Mouse (Mus musculus) liver, postnatal 0 days (tissue): Measurements from ENCODE around the gene Tbkbp1. TPM values are rescaled to one million over a fixed set of nuclear protein-coding genes. Genes with fewer than 3 reads are reported as not detected.

Experiments used
- ATAC-seq: fragments of 200-750 bp; cut with Nextera tagmentation; 2 replicates; pipeline ENCODE4 v1.8.0; 2017; ENCODE audit warnings: mild to moderate bottlenecking, moderate library complexity
- DNase-seq: peaks from one replicate; pipeline ENCODE4 v3.0.0-alpha.2; 2016
- H3K27ac ChIP-seq: fragments of 300-500 bp; sonication (generic); 2 replicates; pipeline ENCODE4 v1.5.1; 2014; ENCODE audit warnings: antibody characterized with exemption, moderate library complexity, mild to moderate bottlenecking, low read depth
- H3K27me3 ChIP-seq: fragments of 300-500 bp; sonication (generic); 2 replicates; pipeline ENCODE4 v1.6.1; 2014; ENCODE audit warnings: low read length, control low read depth, mixed read lengths; ENCODE audit not compliant: insufficient read depth
- H3K36me3 ChIP-seq: fragments of 300-500 bp; sonication (generic); replicated peaks from 2 replicates; pipeline ENCODE4 v1.6.1; 2014; ENCODE audit warnings: mild to moderate bottlenecking, control low read depth, low read length, moderate library complexity, mixed read lengths; ENCODE audit not compliant: insufficient read depth
- H3K4me1 ChIP-seq: fragments of 300-500 bp; sonication (generic); 2 replicates; pipeline ENCODE4 v1.6.1; 2014; ENCODE audit warnings: antibody characterized with exemption, mild to moderate bottlenecking, control low read depth; ENCODE audit not compliant: insufficient read depth
- H3K4me2 ChIP-seq: fragments of 300-500 bp; sonication (generic); 2 replicates; pipeline ENCODE4 v1.6.1; 2014; ENCODE audit warnings: low read depth, mild to moderate bottlenecking, low read length, moderate library complexity, mixed read lengths
- H3K4me3 ChIP-seq: fragments of 300-500 bp; sonication (generic); 2 replicates; pipeline ENCODE4 v1.5.1; 2014; ENCODE audit warnings: low read depth, low read length
- H3K9ac ChIP-seq: fragments of 300-500 bp; sonication (generic); replicated peaks from 2 replicates; pipeline ENCODE4 v1.6.1; 2014; ENCODE audit warnings: mild to moderate bottlenecking, moderate library complexity
- H3K9me3 ChIP-seq: fragments of 300-500 bp; sonication (generic); 2 replicates; pipeline ENCODE4 v1.6.1; 2016; ENCODE audit warnings: mild to moderate bottlenecking, control low read depth, low read length, mixed read lengths
- CTCF ChIP-seq: sonication (generic); IDR thresholded peaks from 2 replicates; pipeline ENCODE4 v1.5.1; 2016; ENCODE audit warnings: antibody characterized with exemption, low read depth
- EP300 ChIP-seq: IDR thresholded peaks from 2 replicates; pipeline ENCODE4 v1.6.1; 2016; ENCODE audit warnings: antibody characterized with exemption, low read depth, mild to moderate bottlenecking
- WGBS: fragments of 180-500 bp; shearing (Covaris S2); extraction: QIAGEN DNeasy Blood & Tissue Kit; methylation state at CpG from one replicate; pipeline ENCODE4 v1.1.7; 2014; ENCODE audit not compliant: insufficient replicate concordance; 5-methylcytosine and 5-hydroxymethylcytosine counted together
- polyA plus RNA-seq: library from polyadenylated mRNA; unstranded; fragments of >200 nt; fragmentation: Nextera tagmentation; extraction: Ambion mirVana; gene quantifications from 2 replicates; pipeline ENCODE4 v1.2.1, GENCODE M21; 2015

The Tbkbp1 gene
- polyA plus RNA-seq, 1 experiment from 2014 or later: 1.6 TPM

- no peak overlapping the region for H3K4me3 ChIP-seq
- WGBS: 68% methylated on average over 10 of the region's 10 CpGs
- DNase-seq (no peak), ATAC-seq (no peak)
- no peak overlapping the region for H3K9ac ChIP-seq
- no peaks in the 10 kb centered on the region for H3K36me3 ChIP-seq
- H3K27ac ChIP-seq: no peak overlapping the region
- no peaks in the 10 kb centered on the region for H3K9me3 ChIP-seq
- no peak for TF ChIP-seq EP300
- peaks cover 20% of the 10 kb centered on the region for H3K27me3 ChIP-seq
- H3K4me1 ChIP-seq: peaks cover under 1% of the 10 kb centered on the region; the same call in 1 of the 2 replicates
- no peak overlapping the region for H3K4me2 ChIP-seq
Observed at GRCm38 (mm10) chr11:97120221-97120620, 31.1 kb downstream of the Tbkbp1 start.

- Histone ChIP-seq H3K4me2 (peak overlapping the region; percentile 65), H3K27me3 (peaks cover 45% of the 10 kb centered on the region), H3K9me3 (no peaks in the 10 kb centered on the region), H3K36me3 (no peaks in the 10 kb centered on the region), H3K9ac (no peak overlapping the region), H3K4me3 (peak overlapping the region; percentile 41), H3K27ac (no peak overlapping the region), H3K4me1 (peaks cover 8% of the 10 kb centered on the region; the same call in 1 of the 2 replicates)
- WGBS: 5% methylated on average over 11 of the region's 11 CpGs
- TF ChIP-seq EP300 (no peak), CTCF (no peak)
- no peak for DNase-seq
- ATAC-seq: no peak
Observed at GRCm38 (mm10) chr11:97115797-97116196, 35.5 kb downstream of the Tbkbp1 start.

- H3K4me3 ChIP-seq: peak within 1 kb of the TSS; percentile 41
- H3K27me3 ChIP-seq: peaks cover 45% of the 10 kb centered on the region
- H3K27ac ChIP-seq: no peak within 1 kb of the TSS
- no peaks in the 10 kb centered on the region for H3K36me3 ChIP-seq
- TF ChIP-seq CTCF: no peak
- no peak for TF ChIP-seq EP300
- H3K4me2 ChIP-seq: peak within 1 kb of the TSS; percentile 65
- H3K4me1 ChIP-seq: peaks cover 8% of the 10 kb centered on the region; the same call in 1 of the 2 replicates
- DNase-seq (no peak), ATAC-seq (no peak)
- under 1% methylated on average over 80 of the region's 87 CpGs for WGBS
- H3K9ac ChIP-seq: no peak within 1 kb of the TSS; the same call in 1 of the 2 replicates
- H3K9me3 ChIP-seq: no peaks in the 10 kb centered on the region
Observed at GRCm38 (mm10) chr11:97114671-97115601, 36.4 kb downstream of the Tbkbp1 start, which contains the start of gene Tbx21. Gene Tbx21, minus strand, starts transcription at chr11:97115331.

DNA sequence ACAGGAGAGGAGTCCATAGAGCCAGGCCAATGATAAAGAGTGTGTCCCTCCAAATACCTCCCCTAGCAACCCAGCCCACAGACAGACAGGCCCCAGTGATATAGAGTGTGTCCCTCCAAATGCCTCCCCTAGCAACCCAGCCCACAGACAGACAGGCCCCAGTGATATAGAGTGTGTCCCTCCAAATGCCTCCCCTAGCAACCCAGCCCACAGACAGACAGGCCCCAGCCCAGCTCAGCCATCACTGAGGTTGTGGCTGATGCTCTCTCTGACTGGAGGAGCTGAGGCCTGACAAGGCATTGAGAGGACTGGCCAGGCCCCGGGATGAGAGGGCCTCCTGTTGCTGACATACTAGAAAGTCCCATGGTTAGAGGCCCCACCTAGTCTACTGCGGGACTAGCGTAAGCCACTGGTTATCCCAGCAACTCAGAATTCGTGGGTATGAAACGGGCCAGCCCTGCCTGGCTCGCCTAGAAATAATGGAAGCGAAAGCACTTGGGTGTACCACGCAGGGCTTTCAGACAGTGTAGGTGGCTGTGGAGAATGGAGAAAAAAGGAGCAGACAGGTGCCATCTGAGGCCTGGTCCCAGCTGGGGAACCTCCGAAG, 38.7 kb downstream of the Tbkbp1 start:
- no peak overlapping the region for H3K4me3 ChIP-seq
- H3K9me3 ChIP-seq: no peaks in the 10 kb centered on the region
- H3K36me3 ChIP-seq: no peaks in the 10 kb centered on the region
- no peak overlapping the region for H3K9ac ChIP-seq
- ATAC-seq: no peak
- no peak overlapping the region for H3K27ac ChIP-seq
- WGBS: 82% methylated on average over 9 of the region's 9 CpGs
- H3K4me1 ChIP-seq: peaks cover 8% of the 10 kb centered on the region; the same call in 1 of the 2 replicates
- H3K27me3 ChIP-seq: peaks cover 40% of the 10 kb centered on the region
- no peak for DNase-seq
- no peak for TF ChIP-seq EP300
- no peak for TF ChIP-seq CTCF
- no peak overlapping the region for H3K4me2 ChIP-seq

DNA sequence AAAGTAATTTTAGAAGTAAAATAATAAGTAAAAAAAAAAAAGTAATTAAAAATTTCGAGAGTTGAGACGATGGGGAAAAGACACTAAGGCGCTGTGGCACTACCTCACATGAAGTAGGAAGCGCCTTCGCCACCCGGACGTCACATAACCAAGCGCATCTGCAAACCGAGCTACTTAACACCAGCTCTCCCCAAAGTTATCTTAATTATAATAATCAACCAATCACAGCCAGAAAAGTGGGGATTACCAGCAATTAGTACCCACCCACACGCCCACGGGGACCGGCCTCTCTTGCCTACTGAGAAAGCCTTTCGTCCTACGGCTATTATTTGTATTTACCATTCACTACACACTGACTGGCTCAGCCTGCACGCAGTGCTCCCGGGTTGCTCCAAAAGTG, 42.3 kb downstream of the Tbkbp1 start:
- 79% methylated on average over 16 of the region's 16 CpGs for WGBS
- DNase-seq (no peak), ATAC-seq (no peak)
- no peaks in the 10 kb centered on the region for H3K4me1 ChIP-seq
- TF ChIP-seq EP300: no peak
- no peak for TF ChIP-seq CTCF
- no peaks in the 10 kb centered on the region for H3K36me3 ChIP-seq
- H3K27ac ChIP-seq: no peak overlapping the region
- peaks cover 15% of the 10 kb centered on the region for H3K27me3 ChIP-seq
- no peaks in the 10 kb centered on the region for H3K9me3 ChIP-seq
- H3K9ac ChIP-seq: no peak overlapping the region
- H3K4me3 ChIP-seq: no peak overlapping the region
- H3K4me2 ChIP-seq: no peak overlapping the region

GRCm38 (mm10) chr11:97104091-97104483, 47.2 kb downstream of the Tbkbp1 start:
- ATAC-seq (no peak), DNase-seq (no peak)
- H3K9ac ChIP-seq: no peak overlapping the region
- H3K27ac ChIP-seq: no peak overlapping the region
- H3K36me3 ChIP-seq: no peaks in the 10 kb centered on the region
- no peaks in the 10 kb centered on the region for H3K9me3 ChIP-seq
- WGBS: 81% methylated on average over 9 of the region's 9 CpGs
- no peak overlapping the region for H3K4me2 ChIP-seq
- H3K27me3 ChIP-seq: peaks cover 14% of the 10 kb centered on the region
- no peak overlapping the region for H3K4me3 ChIP-seq
- H3K4me1 ChIP-seq: no peaks in the 10 kb centered on the region
- TF ChIP-seq CTCF (no peak), EP300 (no peak)
